Mouse (Mus musculus) bone marrow, adult 2 months (tissue): ENCODE results near the gene Snn.

Source experiments
- CTCF ChIP-seq: fragments of 200-500 bp; IDR thresholded peaks from 2 replicates; pipeline ENCODE4 v1.5.1; 2011; ENCODE audit warnings: low read length, control low read depth; ENCODE audit not compliant: control insufficient read depth, insufficient read depth
- POLR2A ChIP-seq: fragments of 200-500 bp; IDR thresholded peaks from 2 replicates; pipeline ENCODE4 v1.6.1; 2011; ENCODE audit warnings: low read depth, mild to moderate bottlenecking, control low read depth, low read length, borderline replicate concordance; ENCODE audit not compliant: control insufficient read depth

- TF ChIP-seq POLR2A (no peak), CTCF (no peak)
These were observed 38.6 kb upstream of the Snn start for GRCm38 (mm10) chr16:11022113-11022489.
